Mouse (Mus musculus) liver, postnatal 0 days (tissue): Measurements from ENCODE around the gene Ccdc93. TPM values are rescaled to one million over a fixed set of nuclear protein-coding genes. Genes with fewer than 3 reads are reported as not detected.
A peak's percentile ranks its signal among the peaks of the same experiment; 100 is the strongest.

Experiments
- ATAC-seq: fragments of 200-750 bp; cut with Nextera tagmentation; 2 replicates; pipeline ENCODE4 v1.8.0; 2017; ENCODE audit warnings: mild to moderate bottlenecking, moderate library complexity
- DNase-seq: peaks from one replicate; pipeline ENCODE4 v3.0.0-alpha.2; 2016
- H3K27ac ChIP-seq: fragments of 300-500 bp; sonication (generic); 2 replicates; pipeline ENCODE4 v1.5.1; 2014; ENCODE audit warnings: antibody characterized with exemption, moderate library complexity, mild to moderate bottlenecking, low read depth
- H3K27me3 ChIP-seq: fragments of 300-500 bp; sonication (generic); 2 replicates; pipeline ENCODE4 v1.6.1; 2014; ENCODE audit warnings: low read length, control low read depth, mixed read lengths; ENCODE audit not compliant: insufficient read depth
- H3K36me3 ChIP-seq: fragments of 300-500 bp; sonication (generic); replicated peaks from 2 replicates; pipeline ENCODE4 v1.6.1; 2014; ENCODE audit warnings: mild to moderate bottlenecking, control low read depth, low read length, moderate library complexity, mixed read lengths; ENCODE audit not compliant: insufficient read depth
- H3K4me1 ChIP-seq: fragments of 300-500 bp; sonication (generic); 2 replicates; pipeline ENCODE4 v1.6.1; 2014; ENCODE audit warnings: antibody characterized with exemption, mild to moderate bottlenecking, control low read depth; ENCODE audit not compliant: insufficient read depth
- H3K4me2 ChIP-seq: fragments of 300-500 bp; sonication (generic); 2 replicates; pipeline ENCODE4 v1.6.1; 2014; ENCODE audit warnings: low read depth, mild to moderate bottlenecking, low read length, moderate library complexity, mixed read lengths
- H3K4me3 ChIP-seq: fragments of 300-500 bp; sonication (generic); 2 replicates; pipeline ENCODE4 v1.5.1; 2014; ENCODE audit warnings: low read depth, low read length
- H3K9ac ChIP-seq: fragments of 300-500 bp; sonication (generic); replicated peaks from 2 replicates; pipeline ENCODE4 v1.6.1; 2014; ENCODE audit warnings: mild to moderate bottlenecking, moderate library complexity
- H3K9me3 ChIP-seq: fragments of 300-500 bp; sonication (generic); 2 replicates; pipeline ENCODE4 v1.6.1; 2016; ENCODE audit warnings: mild to moderate bottlenecking, control low read depth, low read length, mixed read lengths
- CTCF ChIP-seq: sonication (generic); IDR thresholded peaks from 2 replicates; pipeline ENCODE4 v1.5.1; 2016; ENCODE audit warnings: antibody characterized with exemption, low read depth
- EP300 ChIP-seq: IDR thresholded peaks from 2 replicates; pipeline ENCODE4 v1.6.1; 2016; ENCODE audit warnings: antibody characterized with exemption, low read depth, mild to moderate bottlenecking
- WGBS: fragments of 180-500 bp; shearing (Covaris S2); extraction: QIAGEN DNeasy Blood & Tissue Kit; methylation state at CpG from one replicate; pipeline ENCODE4 v1.1.7; 2014; ENCODE audit not compliant: insufficient replicate concordance; 5-methylcytosine and 5-hydroxymethylcytosine counted together
- polyA plus RNA-seq: library from polyadenylated mRNA; unstranded; fragments of >200 nt; fragmentation: Nextera tagmentation; extraction: Ambion mirVana; gene quantifications from 2 replicates; pipeline ENCODE4 v1.2.1, GENCODE M21; 2015

Gene Ccdc93
- polyA plus RNA-seq, 1 experiment from 2014 or later, result 3.1 TPM

GRCm38 (mm10) chr1:121540361-121540760 lies 109.5 kb downstream of the Ccdc93 start:
- H3K9me3 ChIP-seq, result no peaks in the 10 kb centered on the region
- no peaks in the 10 kb centered on the region for H3K4me1 ChIP-seq
- no peak overlapping the region for H3K4me2 ChIP-seq
- no peak overlapping the region for H3K27ac ChIP-seq
- H3K9ac ChIP-seq, result no peak overlapping the region
- no peaks in the 10 kb centered on the region for H3K27me3 ChIP-seq
- DNase-seq, result no peak
- WGBS, result 47% methylated on average over 8 of the region's 8 CpGs
- no peak overlapping the region for H3K4me3 ChIP-seq
- TF ChIP-seq CTCF (no peak), EP300 (no peak)
- ATAC-seq, result no peak
- H3K36me3 ChIP-seq, result no peaks in the 10 kb centered on the region

DNA sequence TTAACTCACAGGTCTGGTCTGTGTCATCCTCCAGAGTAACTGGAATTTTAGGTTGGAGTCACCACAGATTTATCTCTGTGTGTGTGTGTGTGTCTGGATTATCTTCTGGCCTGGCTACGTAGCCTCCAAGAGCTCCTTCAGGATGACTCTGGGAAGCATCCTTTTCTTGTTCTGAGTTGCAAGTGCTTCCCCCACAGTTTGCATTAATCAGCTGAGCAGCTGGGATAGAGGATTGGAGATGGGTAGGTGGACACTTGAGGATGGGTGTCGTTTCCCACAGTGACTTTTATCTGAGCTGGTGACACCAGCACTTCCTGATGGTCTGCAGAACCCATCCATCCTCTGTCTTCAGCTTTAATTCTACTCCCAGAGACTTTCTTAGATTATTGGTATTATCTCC lies 116.0 kb downstream of the Ccdc93 start:
- TF ChIP-seq EP300 (no peak), CTCF (no peak)
- Histone ChIP-seq H3K9me3 (no peaks in the 10 kb centered on the region), H3K27me3 (no peaks in the 10 kb centered on the region), H3K4me1 (no peaks in the 10 kb centered on the region), H3K36me3 (no peaks in the 10 kb centered on the region), H3K4me3 (no peak overlapping the region), H3K4me2 (no peak overlapping the region), H3K27ac (no peak overlapping the region), H3K9ac (no peak overlapping the region)
- DNase-seq (no peak), ATAC-seq (no peak)
- WGBS, result 60% methylated on average over 2 of the region's 2 CpGs

DNA sequence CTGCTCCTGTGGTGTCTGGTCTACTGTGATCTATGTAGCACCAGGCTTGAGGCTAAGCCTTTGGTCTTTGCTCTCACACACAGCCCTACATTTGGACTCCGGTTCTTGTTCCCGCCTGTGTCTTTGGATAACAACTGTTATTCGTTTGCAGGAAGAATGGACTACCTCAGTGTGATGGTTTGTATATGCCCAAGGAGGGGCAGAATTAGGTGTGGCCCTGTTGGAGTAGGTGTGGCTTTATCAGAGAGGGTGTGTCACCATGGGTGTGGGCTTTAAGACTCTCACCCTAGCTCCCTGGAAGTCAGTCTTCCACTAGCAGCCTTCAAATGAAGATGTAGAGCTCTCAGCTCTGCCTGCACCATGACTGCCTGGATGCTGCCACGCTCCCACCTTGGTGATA lies 117.8 kb downstream of the Ccdc93 start:
- no peak for DNase-seq
- H3K4me1 ChIP-seq, result no peaks in the 10 kb centered on the region
- H3K9ac ChIP-seq, result no peak overlapping the region
- ATAC-seq, result no peak
- H3K27ac ChIP-seq, result no peak overlapping the region
- no peak overlapping the region for H3K4me2 ChIP-seq
- peaks cover 8% of the 10 kb centered on the region for H3K36me3 ChIP-seq
- H3K4me3 ChIP-seq, result no peak overlapping the region
- 88% methylated on average over 4 of the region's 4 CpGs for WGBS
- no peaks in the 10 kb centered on the region for H3K27me3 ChIP-seq
- TF ChIP-seq EP300 (no peak), CTCF (no peak)
- H3K9me3 ChIP-seq, result no peaks in the 10 kb centered on the region

DNA sequence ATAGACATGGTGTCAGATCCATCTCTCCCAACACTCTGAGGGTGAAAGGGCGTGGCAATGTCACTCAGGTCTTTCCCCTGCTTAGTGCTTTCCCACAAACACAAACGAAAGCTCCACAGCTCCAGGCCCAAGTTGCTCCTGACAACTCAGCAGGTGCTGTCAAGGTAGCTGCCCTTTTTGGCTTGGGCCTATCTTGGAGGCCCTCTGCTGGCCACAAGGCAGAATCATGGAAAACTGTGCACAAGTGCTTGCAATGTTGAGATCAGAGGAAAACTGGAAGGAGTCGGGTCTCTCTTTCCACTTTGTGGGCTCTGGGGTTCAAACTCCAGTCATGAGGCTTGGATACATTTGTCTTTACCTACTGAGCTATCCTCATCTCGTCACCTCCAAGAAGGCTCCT lies 118.6 kb downstream of the Ccdc93 start:
- DNase-seq, result no peak
- TF ChIP-seq CTCF (peak; percentile 33), EP300 (no peak)
- WGBS, result 70% methylated on average over 4 of the region's 4 CpGs

GRCm38 (mm10) chr1:121550801-121551456 lies 120.1 kb downstream of the Ccdc93 start:
- 75% methylated on average over 16 of the region's 16 CpGs for WGBS

More for the DNA sequence above, 118.6 kb downstream of the Ccdc93 start:
- H3K4me1 ChIP-seq, result no peaks in the 10 kb centered on the region
- peaks cover 13% of the 10 kb centered on the region for H3K36me3 ChIP-seq
- no peak overlapping the region for H3K27ac ChIP-seq
- no peaks in the 10 kb centered on the region for H3K27me3 ChIP-seq
- no peak overlapping the region for H3K4me3 ChIP-seq
- H3K4me2 ChIP-seq, result no peak overlapping the region
- H3K9me3 ChIP-seq, result no peaks in the 10 kb centered on the region
- no peak overlapping the region for H3K9ac ChIP-seq
- ATAC-seq, result no peak

DNA sequence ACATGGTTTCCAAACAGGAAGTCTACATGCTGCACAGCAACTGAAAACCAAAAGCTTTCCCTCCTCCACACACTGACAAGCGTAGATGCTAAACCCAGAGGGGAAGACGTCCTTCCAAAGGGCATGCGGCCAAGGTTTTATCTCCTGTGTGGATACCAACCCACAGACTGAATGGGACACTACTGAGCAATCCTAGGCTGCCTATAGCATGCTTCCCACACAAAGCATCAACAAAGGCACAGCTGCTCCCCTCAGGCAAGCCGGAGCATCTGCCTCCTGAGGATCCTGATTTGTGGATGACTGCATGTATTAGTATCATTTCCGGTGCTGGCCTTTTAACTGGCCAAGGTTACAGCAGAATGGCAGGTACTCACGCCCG lies 120.6 kb downstream of the Ccdc93 start:
- DNase-seq (no peak), ATAC-seq (no peak)
- Histone ChIP-seq H3K36me3 (peaks cover 30% of the 10 kb centered on the region), H3K9me3 (no peaks in the 10 kb centered on the region), H3K4me1 (no peaks in the 10 kb centered on the region), H3K4me3 (no peak overlapping the region), H3K27me3 (no peaks in the 10 kb centered on the region), H3K27ac (no peak overlapping the region), H3K9ac (no peak overlapping the region), H3K4me2 (no peak overlapping the region)
- WGBS, result 83% methylated on average over 7 of the region's 7 CpGs
- TF ChIP-seq EP300 (no peak), CTCF (no peak)

More at GRCm38 (mm10) chr1:121550801-121551456, 120.1 kb downstream of the Ccdc93 start:
- DNase-seq, result no peak
- Histone ChIP-seq H3K9me3 (no peaks in the 10 kb centered on the region), H3K36me3 (peaks cover 26% of the 10 kb centered on the region), H3K4me2 (no peak overlapping the region), H3K4me1 (no peaks in the 10 kb centered on the region), H3K9ac (no peak overlapping the region), H3K27ac (no peak overlapping the region), H3K4me3 (no peak overlapping the region), H3K27me3 (no peaks in the 10 kb centered on the region)
- no peak for TF ChIP-seq EP300
- TF ChIP-seq CTCF, result no peak
- ATAC-seq, result no peak

Other genes starting within 250 kb of the Ccdc93 start
- gene Insig2, start 98.5 kb upstream of the Ccdc93 start, polyA plus RNA-seq, result 42.5 and 47.7 TPM in 2 replicates
- not detected in 2 replicates for gene Htr5b, start 97.4 kb downstream of the Ccdc93 start, polyA plus RNA-seq
- gene Ddx18, start 136.9 kb downstream of the Ccdc93 start, polyA plus RNA-seq, result 27.1 and 29.0 TPM in 2 replicates